Mouse (Mus musculus): Measurements from ENCODE around the gene Rnf146. TPM values are rescaled to one million over a fixed set of nuclear protein-coding genes. Genes with fewer than 3 reads are reported as not detected.
"Not testable (repeated sequence)": the region's sequence is repeated elsewhere in the genome, so short reads cannot be mapped to it uniquely, and the experiment has no call there.

Gene Rnf146
- polyA plus RNA-seq (2014; fragmentation: Nextera tagmentation; extraction: Ambion mirVana), result 35.1 and 36.8 TPM in 2 replicates

GRCm38 (mm10) chr10:29362197-29362900 lies at the start of gene Rnf146:
Rnf146 (minus strand) TSS chr10:29362442.
- H3K27ac ChIP-seq (ENCODE audit: low read length), result peak within 1 kb of the TSS; percentile 97
- H3K27me3 ChIP-seq (ENCODE audit: control insufficient read depth, insufficient read depth, low read length), result no peaks in the 10 kb centered on the region
- H3K4me1 ChIP-seq (ENCODE audit: control insufficient read depth, insufficient read depth, low read length), result peaks cover 2% of the 10 kb centered on the region; the same call in 1 of the 2 replicates
- H3K36me3 ChIP-seq (ENCODE audit: control insufficient read depth, insufficient read depth, low read length), result no peaks in the 10 kb centered on the region
- peak within 1 kb of the TSS; percentile 62 for H3K4me2 ChIP-seq (replicated peaks; ENCODE audit: low read depth, low read length)
- no peak; the same call in 1 of the 2 replicates for ATAC-seq (ENCODE audit: insufficient number of reproducible peaks, insufficient read depth, low FRiP score, low read depth)
- peak within 1 kb of the TSS; percentile 90 for H3K9ac ChIP-seq (replicated peaks; ENCODE audit: low read depth, low read length)
- WGBS, result 8% methylated on average over 15 of the region's 15 CpGs
- no peaks in the 10 kb centered on the region for H3K9me3 ChIP-seq (ENCODE audit: control insufficient read depth, low read depth, low read length)
- peak within 1 kb of the TSS; percentile 91 for H3K4me3 ChIP-seq (ENCODE audit: low read depth, low read length)

DNA sequence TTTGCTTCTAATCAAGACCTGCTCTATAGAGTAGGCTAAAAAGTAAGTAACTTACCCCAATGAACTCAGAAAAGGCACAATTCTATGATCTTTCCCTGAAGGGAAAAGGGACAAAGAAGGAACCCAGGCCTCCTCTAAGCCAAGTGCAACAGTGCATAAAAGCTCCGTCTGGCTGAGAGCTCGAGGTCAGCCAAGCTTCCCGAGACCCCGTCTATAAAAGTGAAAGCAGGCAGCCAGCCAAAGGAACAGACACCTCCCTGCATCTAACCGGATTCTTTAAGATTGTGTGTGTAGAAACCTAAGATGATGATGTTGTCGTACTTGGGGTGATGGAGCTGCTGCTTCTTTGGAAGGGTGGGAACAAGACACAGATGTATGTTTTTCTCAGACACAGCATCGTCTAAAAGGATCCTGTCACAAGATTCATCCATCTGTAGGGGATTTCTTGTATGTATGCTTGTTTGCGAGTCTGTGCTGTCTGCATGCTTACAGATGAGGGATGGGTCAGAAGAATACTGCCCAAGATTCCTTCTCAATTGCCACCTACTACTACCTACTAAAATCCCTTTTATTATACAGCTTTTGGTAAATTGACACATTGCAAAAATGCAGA lies 40.5 kb upstream of the Rnf146 start:
- 41% methylated on average over 8 of the region's 8 CpGs for WGBS
- Histone ChIP-seq H3K9ac (replicated peaks; ENCODE audit: low read depth, low read length) (no peak overlapping the region), H3K9me3 (ENCODE audit: control insufficient read depth, low read depth, low read length) (no peaks in the 10 kb centered on the region), H3K4me3 (ENCODE audit: low read depth, low read length) (no peak overlapping the region), H3K36me3 (ENCODE audit: control insufficient read depth, insufficient read depth, low read length) (no peaks in the 10 kb centered on the region), H3K4me2 (replicated peaks; ENCODE audit: low read depth, low read length) (0 out of 2 replicates have a peak overlapping the region, but pooled peaks have one; percentile 20), H3K27me3 (ENCODE audit: control insufficient read depth, insufficient read depth, low read length) (no peaks in the 10 kb centered on the region), H3K27ac (ENCODE audit: low read length) (no peak overlapping the region), H3K4me1 (ENCODE audit: control insufficient read depth, insufficient read depth, low read length) (no peaks in the 10 kb centered on the region)
- ATAC-seq (ENCODE audit: insufficient number of reproducible peaks, insufficient read depth, low FRiP score, low read depth), result no peak

GRCm38 (mm10) chr10:29394890-29395289 lies 32.6 kb upstream of the Rnf146 start:
- not testable (repeated sequence) for H3K27ac ChIP-seq (ENCODE audit: low read length); H3K4me2 ChIP-seq (replicated peaks; ENCODE audit: low read depth, low read length); H3K9me3 ChIP-seq (ENCODE audit: control insufficient read depth, low read depth, low read length); H3K9ac ChIP-seq (replicated peaks; ENCODE audit: low read depth, low read length); H3K36me3 ChIP-seq (ENCODE audit: control insufficient read depth, insufficient read depth, low read length); H3K4me1 ChIP-seq (ENCODE audit: control insufficient read depth, insufficient read depth, low read length); ATAC-seq (ENCODE audit: insufficient number of reproducible peaks, insufficient read depth, low FRiP score, low read depth); H3K4me3 ChIP-seq (ENCODE audit: low read depth, low read length); H3K27me3 ChIP-seq (ENCODE audit: control insufficient read depth, insufficient read depth, low read length)
- WGBS, result 79% methylated on average over 2 of the region's 2 CpGs

DNA sequence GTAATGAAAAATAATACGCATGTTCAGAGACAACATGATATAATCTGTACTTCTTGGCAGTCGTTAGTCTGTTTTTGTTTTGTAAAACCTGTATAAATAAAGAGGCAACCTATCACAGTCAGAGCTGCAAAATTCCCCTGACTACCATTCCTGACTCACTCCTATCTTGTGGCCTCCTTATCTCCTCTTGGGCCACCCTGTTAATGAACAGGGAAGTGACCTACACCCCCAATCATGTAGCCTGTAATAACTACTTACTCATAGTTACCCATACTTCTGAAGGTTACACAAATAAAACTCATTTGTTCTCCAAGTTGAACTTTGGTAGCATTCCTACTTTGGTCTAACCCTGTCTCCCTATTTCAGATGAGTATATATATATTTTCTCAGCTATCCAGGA lies 19.3 kb upstream of the Rnf146 start:
- Histone ChIP-seq H3K4me3 (ENCODE audit: low read depth, low read length) (no peak overlapping the region), H3K27me3 (ENCODE audit: control insufficient read depth, insufficient read depth, low read length) (no peaks in the 10 kb centered on the region), H3K4me2 (replicated peaks; ENCODE audit: low read depth, low read length) (no peak overlapping the region), H3K27ac (ENCODE audit: low read length) (no peak overlapping the region), H3K36me3 (ENCODE audit: control insufficient read depth, insufficient read depth, low read length) (no peaks in the 10 kb centered on the region), H3K9me3 (ENCODE audit: control insufficient read depth, low read depth, low read length) (no peaks in the 10 kb centered on the region), H3K4me1 (ENCODE audit: control insufficient read depth, insufficient read depth, low read length) (no peaks in the 10 kb centered on the region), H3K9ac (replicated peaks; ENCODE audit: low read depth, low read length) (no peak overlapping the region)
- ATAC-seq (ENCODE audit: insufficient number of reproducible peaks, insufficient read depth, low FRiP score, low read depth), result no peak
- WGBS, result 74% methylated on average over 2 of the region's 2 CpGs

- Histone ChIP-seq H3K9me3 (ENCODE audit: control insufficient read depth, low read depth, low read length) (no peaks in the 10 kb centered on the region), H3K4me1 (ENCODE audit: control insufficient read depth, insufficient read depth, low read length) (no peaks in the 10 kb centered on the region), H3K27ac (ENCODE audit: low read length) (no peak overlapping the region), H3K9ac (replicated peaks; ENCODE audit: low read depth, low read length) (no peak overlapping the region), H3K4me3 (ENCODE audit: low read depth, low read length) (no peak overlapping the region), H3K27me3 (ENCODE audit: control insufficient read depth, insufficient read depth, low read length) (no peaks in the 10 kb centered on the region), H3K36me3 (ENCODE audit: control insufficient read depth, insufficient read depth, low read length) (no peaks in the 10 kb centered on the region), H3K4me2 (replicated peaks; ENCODE audit: low read depth, low read length) (no peak overlapping the region)
- no peak for ATAC-seq (ENCODE audit: insufficient number of reproducible peaks, insufficient read depth, low FRiP score, low read depth)
- WGBS, result 85% methylated on average over 5 of the region's 5 CpGs
These were observed 11.8 kb upstream of the Rnf146 start for GRCm38 (mm10) chr10:29374065-29374464.

- ATAC-seq (ENCODE audit: insufficient number of reproducible peaks, insufficient read depth, low FRiP score, low read depth), result peak; percentile 97
- H3K9ac ChIP-seq (replicated peaks; ENCODE audit: low read depth, low read length), result peak overlapping the region; percentile 90
- peaks cover 2% of the 10 kb centered on the region; the same call in 1 of the 2 replicates for H3K4me1 ChIP-seq (ENCODE audit: control insufficient read depth, insufficient read depth, low read length)
- no peaks in the 10 kb centered on the region for H3K9me3 ChIP-seq (ENCODE audit: control insufficient read depth, low read depth, low read length)
- under 1% methylated on average over 64 of the region's 100 CpGs for WGBS
- no peaks in the 10 kb centered on the region for H3K27me3 ChIP-seq (ENCODE audit: control insufficient read depth, insufficient read depth, low read length)
- peak overlapping the region; percentile 97 for H3K27ac ChIP-seq (ENCODE audit: low read length)
- no peaks in the 10 kb centered on the region for H3K36me3 ChIP-seq (ENCODE audit: control insufficient read depth, insufficient read depth, low read length)
- peak overlapping the region; percentile 62 for H3K4me2 ChIP-seq (replicated peaks; ENCODE audit: low read depth, low read length)
- peak overlapping the region; percentile 91 for H3K4me3 ChIP-seq (ENCODE audit: low read depth, low read length)
These were observed 612 bp downstream of the Rnf146 start for GRCm38 (mm10) chr10:29361464-29362196.

DNA sequence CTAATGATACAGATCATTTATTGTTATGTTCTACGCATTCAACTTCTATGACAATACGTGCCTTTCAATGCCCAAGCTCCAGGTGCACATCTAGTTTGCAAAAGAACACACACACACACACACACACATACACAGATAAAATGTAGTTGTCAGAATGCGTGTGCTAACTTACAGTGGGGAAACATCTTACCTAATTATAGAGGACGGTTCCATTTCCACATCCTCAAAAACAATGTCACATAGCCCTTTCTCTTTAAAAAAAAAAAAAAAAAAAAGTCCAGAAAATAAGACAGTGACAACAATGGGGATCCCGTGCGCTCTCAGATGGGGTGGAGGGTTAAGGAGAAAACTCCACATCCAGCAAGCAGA lies 1.2 kb downstream of the Rnf146 start:
- Histone ChIP-seq H3K9ac (replicated peaks; ENCODE audit: low read depth, low read length) (peak overlapping the region; percentile 90), H3K36me3 (ENCODE audit: control insufficient read depth, insufficient read depth, low read length) (no peaks in the 10 kb centered on the region), H3K9me3 (ENCODE audit: control insufficient read depth, low read depth, low read length) (no peaks in the 10 kb centered on the region), H3K27me3 (ENCODE audit: control insufficient read depth, insufficient read depth, low read length) (no peaks in the 10 kb centered on the region), H3K4me3 (ENCODE audit: low read depth, low read length) (peak overlapping the region; percentile 91), H3K27ac (ENCODE audit: low read length) (peak overlapping the region; percentile 97), H3K4me2 (replicated peaks; ENCODE audit: low read depth, low read length) (peak overlapping the region; percentile 55), H3K4me1 (ENCODE audit: control insufficient read depth, insufficient read depth, low read length) (peaks cover 2% of the 10 kb centered on the region; the same call in 1 of the 2 replicates)
- ATAC-seq (ENCODE audit: insufficient number of reproducible peaks, insufficient read depth, low FRiP score, low read depth), result no peak; the same call in 1 of the 2 replicates
- 2% methylated on average over 6 of the region's 6 CpGs for WGBS

DNA sequence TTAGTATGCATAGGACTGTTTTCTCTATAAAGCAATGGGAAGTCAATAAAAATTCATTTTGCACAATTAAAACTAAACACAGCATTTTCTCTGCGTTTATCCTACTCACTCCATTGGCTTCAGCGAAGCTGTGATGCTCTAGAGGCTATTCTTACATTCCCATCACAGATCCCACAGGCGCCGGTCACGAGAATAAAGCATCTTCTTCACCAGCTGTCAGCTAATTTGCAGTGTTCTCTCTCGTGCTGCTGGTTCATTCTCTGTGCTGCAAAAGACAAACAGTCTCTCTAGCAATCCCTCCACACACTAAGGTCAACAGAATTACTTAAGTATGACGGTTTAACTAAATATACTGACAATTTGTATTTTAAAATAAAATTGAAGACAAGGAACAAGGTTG lies 8.1 kb downstream of the Rnf146 start:
- peaks cover 5% of the 10 kb centered on the region; the same call in 1 of the 2 replicates for H3K36me3 ChIP-seq (ENCODE audit: control insufficient read depth, insufficient read depth, low read length)
- H3K27me3 ChIP-seq (ENCODE audit: control insufficient read depth, insufficient read depth, low read length), result no peaks in the 10 kb centered on the region
- no peaks in the 10 kb centered on the region for H3K9me3 ChIP-seq (ENCODE audit: control insufficient read depth, low read depth, low read length)
- no peak overlapping the region for H3K9ac ChIP-seq (replicated peaks; ENCODE audit: low read depth, low read length)
- no peak overlapping the region for H3K4me3 ChIP-seq (ENCODE audit: low read depth, low read length)
- ATAC-seq (ENCODE audit: insufficient number of reproducible peaks, insufficient read depth, low FRiP score, low read depth), result no peak
- H3K4me2 ChIP-seq (replicated peaks; ENCODE audit: low read depth, low read length), result no peak overlapping the region
- H3K27ac ChIP-seq (ENCODE audit: low read length), result no peak overlapping the region
- 57% methylated on average over 7 of the region's 7 CpGs for WGBS
- H3K4me1 ChIP-seq (ENCODE audit: control insufficient read depth, insufficient read depth, low read length), result no peaks in the 10 kb centered on the region
